Mouse (Mus musculus): ENCODE data around the gene Spata2l. TPM values are rescaled to one million over a fixed set of nuclear protein-coding genes. Genes with fewer than 3 reads are reported as not detected.
A peak's percentile ranks its signal among the peaks of the same experiment; 100 is the strongest.
"Not testable (repeated sequence)": the region's sequence is repeated elsewhere in the genome, so short reads cannot be mapped to it uniquely, and the experiment has no call there.

Spata2l gene
- total RNA-seq (2014; fragmentation: Nextera tagmentation) (1.8 and 1.9 TPM in 2 replicates), total RNA-seq (2017) (0.27 TPM in 1 of 2 replicates, not detected in the other)

GRCm38 (mm10) chr8:123235520-123236497, at the start of gene Spata2l:
TSS of gene Spata2l (minus strand) at chr8:123236233.
- peak; percentile 87 for ATAC-seq (replicated peaks; ENCODE audit: low FRiP score, low TSS enrichment, poor library complexity, severe bottlenecking)

DNA sequence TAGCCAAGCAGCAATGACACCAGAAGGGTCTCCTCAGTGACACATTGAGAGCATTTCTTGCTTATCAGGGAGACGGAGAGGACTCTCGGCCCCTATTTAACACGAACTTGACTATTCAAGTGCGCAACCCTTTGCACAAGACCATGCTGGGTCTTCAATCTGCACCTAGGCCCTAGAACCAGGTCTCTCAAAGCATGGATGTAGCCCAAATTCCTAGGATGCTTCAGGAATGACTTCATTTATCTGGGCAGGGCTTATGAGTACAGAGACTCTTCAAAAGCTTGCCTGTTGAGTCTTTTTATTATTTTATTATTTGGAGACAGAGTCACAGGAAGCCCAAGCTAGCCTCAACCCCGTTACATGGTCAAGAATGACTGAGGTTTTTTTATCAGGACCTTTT, 48.5 kb upstream of the Spata2l start:
- ATAC-seq (replicated peaks; ENCODE audit: low FRiP score, low TSS enrichment, poor library complexity, severe bottlenecking) = no peak

GRCm38 (mm10) chr8:123283991-123284390, 48.0 kb upstream of the Spata2l start:
- ATAC-seq (replicated peaks; ENCODE audit: low FRiP score, low TSS enrichment, poor library complexity, severe bottlenecking) = no peak

GRCm38 (mm10) chr8:123282994-123283393, 47.0 kb upstream of the Spata2l start:
- ATAC-seq (replicated peaks; ENCODE audit: low FRiP score, low TSS enrichment, poor library complexity, severe bottlenecking) = not testable (repeated sequence)

DNA sequence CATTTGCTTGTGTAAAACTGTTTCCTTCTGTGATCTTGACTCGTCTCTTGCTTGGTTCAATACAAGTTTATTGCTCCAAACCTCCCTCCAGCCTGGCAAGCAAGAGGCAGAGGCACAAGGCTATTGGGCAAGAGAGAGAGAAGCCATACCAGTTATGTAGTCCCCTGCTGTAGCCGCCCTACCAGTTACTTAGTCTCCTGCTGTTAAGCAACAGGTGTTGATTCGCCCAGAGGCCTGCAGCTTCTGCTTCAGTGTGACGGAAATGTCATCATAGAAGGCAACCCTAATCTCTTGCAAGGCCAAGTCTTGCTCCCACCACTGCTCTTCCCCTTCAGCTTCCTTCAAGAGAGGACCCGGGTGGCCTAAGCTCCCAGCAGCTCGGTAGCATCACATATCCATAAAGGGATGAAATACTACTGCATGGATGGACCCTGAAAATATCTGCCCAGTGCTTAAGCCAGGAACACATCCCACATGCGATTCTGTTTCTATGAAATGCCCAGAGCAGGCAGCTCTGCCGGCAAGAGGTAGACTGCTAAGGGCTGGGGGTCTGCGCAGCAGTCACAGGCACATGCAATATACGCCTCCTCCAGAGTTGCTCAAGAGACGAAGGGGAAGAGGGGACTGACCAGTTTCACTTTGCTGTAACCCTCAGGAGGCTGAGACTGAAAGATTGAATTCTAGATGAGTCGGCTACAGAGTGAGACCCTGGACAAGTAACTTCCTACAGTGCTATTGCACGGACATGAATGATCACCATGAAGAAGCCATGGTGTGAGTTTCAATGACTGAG, 44.5 kb upstream of the Spata2l start:
- no peak for ATAC-seq (replicated peaks; ENCODE audit: low FRiP score, low TSS enrichment, poor library complexity, severe bottlenecking)

GRCm38 (mm10) chr8:123279828-123280227, 43.8 kb upstream of the Spata2l start:
- no peak for ATAC-seq (replicated peaks; ENCODE audit: low FRiP score, low TSS enrichment, poor library complexity, severe bottlenecking)

- no peak for ATAC-seq (replicated peaks; ENCODE audit: low FRiP score, low TSS enrichment, poor library complexity, severe bottlenecking)
These were observed 42.4 kb upstream of the Spata2l start for GRCm38 (mm10) chr8:123278445-123278844.

DNA sequence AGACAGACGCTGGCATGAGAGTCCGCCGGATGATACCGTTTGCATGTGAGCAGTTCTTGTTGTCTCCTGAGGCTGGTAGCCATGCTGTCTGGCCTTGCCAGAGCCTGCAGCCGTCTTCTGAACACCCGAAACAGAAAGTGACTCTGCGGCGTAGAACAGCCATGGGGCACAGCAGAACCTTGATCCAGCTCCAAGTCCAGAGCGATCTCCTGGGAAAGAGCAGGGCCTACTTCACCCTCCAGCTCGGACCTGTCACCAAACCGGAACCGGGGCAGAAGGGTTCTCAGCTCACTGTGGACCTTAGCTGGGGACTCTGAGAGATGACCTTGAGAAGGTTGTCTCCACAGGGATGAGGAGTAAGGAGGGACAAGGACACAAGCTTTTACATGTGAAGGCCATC, 39.1 kb upstream of the Spata2l start:
- no peak for ATAC-seq (replicated peaks; ENCODE audit: low FRiP score, low TSS enrichment, poor library complexity, severe bottlenecking)

DNA sequence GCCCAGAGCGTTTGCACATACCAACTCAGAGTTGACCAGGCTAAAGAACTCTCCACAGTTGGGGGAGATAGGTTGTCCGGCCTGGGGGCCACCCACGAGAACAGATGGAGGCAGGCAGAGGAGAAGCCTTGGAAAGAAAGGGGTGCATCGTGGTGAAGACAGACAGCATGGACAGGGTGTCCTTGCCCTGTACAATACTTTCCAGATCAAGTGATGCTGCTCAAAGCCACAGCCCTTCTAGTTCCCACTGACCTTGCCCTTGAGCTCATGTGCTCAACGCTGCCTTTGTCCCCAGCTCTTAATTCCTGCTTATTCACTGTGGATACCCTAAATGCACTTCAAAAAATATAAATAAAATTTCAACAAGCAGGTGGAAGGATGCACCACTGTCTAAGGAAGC, 38.4 kb upstream of the Spata2l start:
- no peak for ATAC-seq (replicated peaks; ENCODE audit: low FRiP score, low TSS enrichment, poor library complexity, severe bottlenecking)

DNA sequence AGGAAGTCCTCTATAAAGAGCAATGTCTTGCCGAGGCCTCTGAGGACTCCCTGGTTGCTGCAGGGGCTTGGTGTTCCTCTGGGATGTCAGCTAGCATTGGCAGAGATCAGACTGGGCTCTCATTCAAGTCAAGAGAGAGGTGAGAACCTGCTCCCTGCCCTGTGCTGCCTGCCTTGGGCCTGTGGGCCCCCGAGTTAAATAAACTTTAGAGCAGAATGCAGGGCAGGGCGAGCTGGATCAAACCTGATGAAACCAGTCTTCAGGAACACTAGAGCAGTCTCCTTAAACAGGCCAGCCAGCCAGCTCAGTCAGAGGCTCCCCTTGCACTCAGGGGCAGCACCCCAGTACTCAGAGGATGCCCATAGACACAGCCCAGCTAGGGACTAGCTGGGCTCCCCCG, 35.9 kb upstream of the Spata2l start:
- no peak for ATAC-seq (replicated peaks; ENCODE audit: low FRiP score, low TSS enrichment, poor library complexity, severe bottlenecking)

DNA sequence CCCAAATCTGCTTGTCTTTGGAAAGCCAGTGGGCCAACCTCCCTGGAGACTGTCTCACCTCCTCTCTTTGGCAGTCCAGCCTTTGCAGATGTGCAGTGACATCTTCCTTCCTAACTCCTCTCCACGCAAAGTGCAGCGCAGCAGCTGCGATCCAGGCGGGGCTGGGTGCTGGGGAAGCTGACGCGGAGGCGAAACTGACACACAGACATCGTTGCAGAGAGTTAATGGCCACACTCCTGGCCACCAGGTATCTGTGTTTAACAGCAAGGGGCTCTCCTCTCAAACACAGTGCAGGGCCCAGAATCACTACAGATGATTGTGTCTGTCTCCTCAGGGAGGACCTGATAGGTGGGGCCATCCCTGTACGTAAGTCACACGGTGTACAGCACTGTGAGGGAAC, 35.1 kb upstream of the Spata2l start:
- ATAC-seq (replicated peaks; ENCODE audit: low FRiP score, low TSS enrichment, poor library complexity, severe bottlenecking) = no peak

DNA sequence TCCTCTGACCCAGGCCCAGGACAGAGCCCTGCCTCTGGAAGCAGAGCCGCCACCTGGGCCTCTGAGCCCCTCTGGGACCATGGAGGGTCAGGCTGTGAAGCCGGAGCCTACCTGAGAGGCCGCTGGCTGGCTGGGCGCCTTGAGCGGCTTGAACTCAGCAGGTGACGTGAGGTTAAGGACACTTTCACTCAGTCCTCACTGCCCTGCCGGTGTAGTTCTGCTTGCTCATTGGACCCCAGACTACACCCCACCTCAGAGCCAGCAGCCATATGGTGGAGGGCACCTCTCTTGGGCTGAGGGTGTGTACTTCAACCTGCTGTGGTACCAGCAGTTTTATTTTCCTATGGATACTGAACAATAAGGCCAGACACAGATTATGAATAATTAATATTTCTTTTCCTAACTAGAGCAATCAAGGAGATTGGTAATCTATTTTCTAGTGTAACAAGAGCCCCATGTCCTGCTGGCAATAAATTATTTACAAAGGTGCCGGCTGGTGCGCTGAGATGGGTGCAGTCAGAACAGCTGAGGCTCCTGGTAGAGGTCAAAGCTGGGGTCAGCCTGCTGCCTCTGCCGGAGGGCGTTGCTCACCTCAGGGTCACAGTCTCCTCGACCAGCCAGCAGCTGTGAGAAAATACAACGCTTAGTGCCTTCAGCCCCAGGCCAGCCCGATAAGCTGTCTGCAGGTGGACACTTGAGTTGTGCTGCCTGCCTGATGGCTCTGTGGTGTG, 32.1 kb upstream of the Spata2l start:
- ATAC-seq (replicated peaks; ENCODE audit: low FRiP score, low TSS enrichment, poor library complexity, severe bottlenecking) = no peak

- not testable (repeated sequence) for ATAC-seq (replicated peaks; ENCODE audit: low FRiP score, low TSS enrichment, poor library complexity, severe bottlenecking)
These were observed 21.6 kb upstream of the Spata2l start for GRCm38 (mm10) chr8:123257593-123257992.

DNA sequence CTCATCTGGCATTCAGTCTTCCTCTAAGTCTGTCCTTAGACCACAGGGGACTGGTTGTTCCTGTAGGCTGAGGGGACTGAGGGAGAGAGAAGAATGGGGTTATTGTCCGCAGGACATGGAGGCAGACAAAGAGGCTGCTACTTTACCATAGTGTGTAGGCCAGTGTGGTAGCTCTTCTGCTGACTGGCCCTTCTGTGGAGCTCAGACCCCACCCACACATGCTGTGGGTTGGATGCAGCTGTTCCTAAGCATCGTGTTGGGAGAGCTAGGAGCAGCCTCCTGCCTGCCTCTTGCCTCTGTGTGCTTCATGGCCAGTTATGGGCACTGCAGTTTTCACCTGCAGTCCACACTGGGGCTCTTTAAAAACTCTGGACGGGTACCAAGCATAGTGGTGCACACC, 21.1 kb upstream of the Spata2l start:
- ATAC-seq (replicated peaks; ENCODE audit: low FRiP score, low TSS enrichment, poor library complexity, severe bottlenecking) = no peak

DNA sequence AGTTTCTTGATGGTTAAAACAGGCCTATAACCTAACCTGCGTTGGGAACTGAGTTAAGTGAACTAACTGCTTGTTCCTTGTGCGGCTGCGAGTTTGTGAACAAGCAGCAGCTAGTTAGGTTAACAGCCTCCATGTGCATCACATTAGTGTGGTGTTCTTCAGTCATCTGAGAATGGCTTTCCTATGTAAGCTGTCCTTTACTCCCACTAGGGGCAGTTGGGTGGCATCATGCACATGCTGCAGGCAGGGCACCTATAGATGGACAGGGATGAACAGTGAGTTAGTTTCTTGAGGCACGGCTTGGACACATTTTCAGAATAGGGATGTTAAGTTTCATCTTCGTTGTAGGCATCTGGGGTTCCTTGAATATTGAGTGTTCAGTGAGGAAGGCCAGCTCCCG, 19.1 kb upstream of the Spata2l start:
- ATAC-seq (replicated peaks; ENCODE audit: low FRiP score, low TSS enrichment, poor library complexity, severe bottlenecking) = peak; percentile 45; the same call in 1 of the 2 replicates

DNA sequence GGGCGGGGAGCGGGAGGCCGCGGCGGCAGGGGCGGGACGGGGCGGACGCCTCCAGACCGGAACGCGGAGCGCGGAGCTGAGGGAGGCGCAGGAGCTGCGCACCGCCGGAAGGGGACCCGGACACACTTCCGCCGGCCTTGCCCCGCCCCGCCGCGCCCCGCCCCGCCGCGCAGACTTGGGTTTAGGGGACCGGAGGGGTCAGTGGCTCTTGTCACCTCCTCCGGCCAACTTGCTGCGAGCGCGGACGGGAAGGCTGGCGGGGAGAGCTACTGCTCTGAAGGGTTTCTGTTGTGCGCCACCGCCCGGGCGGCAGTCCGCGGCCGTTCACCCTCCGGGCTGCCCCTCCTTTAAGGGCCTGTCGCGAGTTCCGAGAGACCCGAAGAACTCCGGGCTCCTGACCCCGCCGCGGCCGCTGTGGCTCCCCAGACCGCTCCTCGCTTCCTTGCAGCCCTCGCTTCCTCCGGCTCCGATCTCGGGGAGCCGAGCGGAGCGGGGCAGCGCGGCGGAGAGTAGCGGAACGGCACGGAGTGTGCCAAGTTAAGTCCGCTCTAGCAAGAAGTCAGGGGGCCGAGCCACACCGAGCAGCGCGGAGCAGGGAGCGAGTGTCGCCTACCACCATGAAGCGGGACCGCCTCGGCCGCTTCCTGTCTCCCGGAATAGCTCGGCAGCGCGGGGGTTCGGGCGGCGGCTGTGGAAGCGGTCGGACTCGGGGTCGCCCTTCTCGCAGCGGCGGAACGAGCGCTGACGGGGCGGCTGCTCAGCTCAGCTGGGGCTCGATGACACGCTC, 18.3 kb upstream of the Spata2l start, which contains the start of the genes Zfp276 and Vps9d1:
Gene Zfp276 (plus strand): TSS at position 97 of the 787 bp plus-strand sequence.
Gene Vps9d1 (minus strand): TSS at position 250 of the 787 bp plus-strand sequence.
- peak; percentile 62 for ATAC-seq (replicated peaks; ENCODE audit: low FRiP score, low TSS enrichment, poor library complexity, severe bottlenecking)

DNA sequence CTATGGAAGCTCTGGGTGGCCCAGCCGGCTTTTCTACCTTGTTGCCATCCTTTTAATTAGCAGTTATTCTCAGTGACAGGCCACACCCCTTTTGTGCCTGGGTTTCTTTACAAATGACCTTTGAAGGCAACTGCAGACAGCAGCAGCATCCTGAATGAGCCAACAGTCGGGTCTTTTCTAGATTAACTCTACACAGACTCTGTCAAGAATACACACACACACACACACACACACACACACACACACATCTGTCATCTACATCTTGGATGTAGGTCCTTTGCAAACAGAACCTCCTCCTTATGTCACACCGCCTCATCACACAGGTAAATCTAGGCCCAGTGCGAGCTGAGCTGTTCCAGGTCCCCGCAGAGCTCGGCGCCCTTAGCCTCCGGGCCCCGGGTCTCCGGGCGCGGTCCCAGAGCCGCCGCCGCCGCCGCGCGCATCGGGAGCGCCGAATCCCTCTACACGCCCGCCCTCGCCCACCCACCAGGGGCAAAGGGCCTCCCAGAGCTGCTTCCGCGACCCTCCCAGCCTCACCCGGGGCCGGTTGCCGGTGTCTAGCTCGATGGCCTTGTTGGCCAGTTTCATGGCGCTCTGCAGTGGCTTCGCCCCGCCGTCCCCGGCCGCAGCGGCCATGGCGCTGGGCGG, 17.5 kb upstream of the Spata2l start:
- no peak for ATAC-seq (replicated peaks; ENCODE audit: low FRiP score, low TSS enrichment, poor library complexity, severe bottlenecking)

DNA sequence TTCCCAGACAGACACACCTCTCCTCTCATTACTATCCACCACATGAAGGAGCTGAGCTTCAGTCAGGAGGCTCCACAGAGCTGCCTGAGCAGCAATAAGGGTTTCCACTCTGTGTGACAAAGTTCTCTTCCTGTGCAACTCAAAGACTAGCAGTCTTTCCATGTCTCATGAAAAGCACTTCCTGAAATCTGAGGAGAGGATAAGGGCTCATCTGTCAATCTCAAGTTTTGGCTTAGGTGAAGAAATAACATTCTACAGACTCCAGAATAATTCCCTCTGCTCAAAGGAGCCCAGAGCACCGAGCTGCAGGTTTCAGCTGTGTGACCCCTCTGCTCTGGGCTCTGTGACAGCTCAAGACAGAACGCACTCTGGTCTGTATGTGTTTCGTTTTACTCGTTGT, 16.9 kb upstream of the Spata2l start:
- no peak for ATAC-seq (replicated peaks; ENCODE audit: low FRiP score, low TSS enrichment, poor library complexity, severe bottlenecking)
